ENCODE assay signal across 22 mouse cellular contexts in the genomic region with DNA sequence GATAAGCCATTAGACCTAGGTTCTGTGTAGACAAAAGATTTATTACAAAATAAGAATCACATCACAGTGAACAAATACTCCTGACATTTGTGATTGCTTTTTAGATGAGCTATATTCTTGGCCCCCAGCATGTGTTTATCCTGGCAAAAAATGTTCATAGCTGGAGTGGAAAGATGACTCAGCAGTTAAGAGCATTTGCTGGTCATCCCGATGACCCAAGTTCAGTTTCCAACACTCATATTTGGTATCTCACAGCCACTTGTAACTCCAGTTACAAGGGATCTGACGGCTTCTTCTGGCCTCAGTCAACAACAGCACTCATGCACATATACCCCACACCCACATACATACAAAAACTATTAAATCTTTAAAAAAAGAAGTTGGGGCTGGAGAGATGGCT. TPM values are rescaled to one million over a fixed set of nuclear protein-coding genes. Genes with fewer than 3 reads are reported as not detected.
DNase-seq lines count a peak whose midpoint lies in the region; ATAC-seq lines count a peak whose summit lies in the region.
"Had no signal": no experiment of that assay in that cellular context is flagged by ENCODE, and none has a peak within 500 bp of the region (broad histone marks: within the 10 kb centered on the region; RNA-seq: fewer than 3 reads in every experiment).

No protein-coding gene starts in this region.

- intact Hi-C loops in heart, postnatal 14 days (cut with DNase I), result no loop called here

- peak; percentile 8 for DNase-seq in heart, adult 8-10 months (ENCODE audit: low spot score)
- no peak for DNase-seq in heart, postnatal 14 days
- DNase-seq in 3134 (ENCODE audit: extremely low read depth, insufficient read length, low spot score), result peak; percentile 35
- DNase-seq in 3T3-L1 (ENCODE audit: low read depth, low spot score), result peak; percentile 75
- DNase-seq in NIH3T3 (ENCODE audit: low read depth), result peak; percentile 77
- no peak for DNase-seq in T-cell, adult 2 months (ENCODE audit: low spot score)
- DNase-seq: adrenal gland, postnatal 36 days; cerebellum, adult 2 months; cerebellum, postnatal 10 days; embryo, embryonic 11 days; gastrocnemius, postnatal 36 days; heart, adult 18-20 months; heart, postnatal 36 days had no signal

- no peak overlapping the region for H3K4me2 ChIP-seq in neural tube, embryonic 15.5 days
- H3K4me2 ChIP-seq: embryonic facial prominence, embryonic 15.5 days; forebrain, embryonic 15.5 days; heart, embryonic 12.5 days; hindbrain, embryonic 15.5 days had no signal

- no peak overlapping the region for H3K27ac ChIP-seq in neural tube, embryonic 15.5 days (replicated peaks)
- H3K27ac ChIP-seq: embryonic facial prominence, embryonic 15.5 days; forebrain, embryonic 15.5 days; hindbrain, embryonic 15.5 days had no signal

- peaks cover 27% of the 10 kb centered on the region for H3K36me3 ChIP-seq in neural tube, embryonic 15.5 days

- no peaks in the 10 kb centered on the region for H3K9me3 ChIP-seq in neural tube, embryonic 15.5 days (replicated peaks)
- H3K9me3 ChIP-seq: embryonic facial prominence, embryonic 15.5 days; forebrain, embryonic 15.5 days; heart, embryonic 12.5 days; hindbrain, embryonic 15.5 days had no signal

- no peak overlapping the region for H3K9ac ChIP-seq in neural tube, embryonic 15.5 days (replicated peaks)
- H3K9ac ChIP-seq: embryonic facial prominence, embryonic 15.5 days; forebrain, embryonic 15.5 days; heart, embryonic 12.5 days; hindbrain, embryonic 15.5 days had no signal

- no peak for ATAC-seq in megakaryocyte, adult 5-6 weeks (ENCODE audit: poor library complexity, severe bottlenecking)
- no peak for ATAC-seq in neural tube, embryonic 15.5 days (ENCODE audit: low FRiP score)
- ATAC-seq: forebrain, embryonic 15.5 days; intestine, embryonic 16.5 days; Patski had no signal

- 91% methylated on average over 2 of the region's 2 CpGs for WGBS in neural tube, embryonic 15.5 days

- H3K4me3 ChIP-seq in neural tube, embryonic 15.5 days (replicated peaks), result no peak overlapping the region
- H3K4me3 ChIP-seq: embryonic facial prominence, embryonic 15.5 days; erythroblast, embryonic 14.5 days; forebrain, embryonic 15.5 days; heart, embryonic 12.5 days; hindbrain, embryonic 15.5 days had no signal

- H3K4me1 ChIP-seq in neural tube, embryonic 15.5 days, result no peaks in the 10 kb centered on the region
- H3K4me1 ChIP-seq: embryonic facial prominence, embryonic 15.5 days; forebrain, embryonic 15.5 days; heart, embryonic 12.5 days; hindbrain, embryonic 15.5 days had no signal

- H3K27me3 ChIP-seq in neural tube, embryonic 15.5 days (replicated peaks), result no peaks in the 10 kb centered on the region
- H3K27me3 ChIP-seq: embryonic facial prominence, embryonic 15.5 days; forebrain, embryonic 15.5 days; heart, embryonic 12.5 days; hindbrain, embryonic 15.5 days; Patski had no signal

RNA-seq across cellular contexts. Expression of a gene that starts 42.0 kb away (rescaled TPM):
- total RNA-seq in heart, adult 8-10 months (2022), result 100 to 1,000 TPM in 1 of 4 experiments, 10 to 100 TPM in 3; 34.5 to 140 (median 60.6) TPM
- total RNA-seq in heart, postnatal 14 days (2021), result 10 to 100 TPM; 43.7 to 51.3 TPM
- 2,599 and 2,847 TPM in 2 replicates for total RNA-seq in megakaryocyte, adult 5-6 weeks (2015)
- 12.8 and 16.2 TPM in 2 replicates for total RNA-seq in megakaryocyte, adult 5-6 weeks (2017)
- polyA plus RNA-seq in neural tube, embryonic 15.5 days (2015; fragmentation: Nextera tagmentation; extraction: Ambion mirVana), result 682 and 683 TPM in 2 replicates

Comparison
In these comparisons a context has a peak if more than half of its experiments do, and no peak if none do; other contexts are left out.
1. DNase-seq: peak in heart, adult 8-10 months (single experiment), 3134 (single experiment), 3T3-L1 (single experiment) and NIH3T3 (single experiment); none in heart, postnatal 14 days (0 of 2) and T-cell, adult 2 months (single experiment).